Mouse (Mus musculus) adrenal gland, postnatal 14 days (tissue): ENCODE measurements around the gene Taf1d. TPM values are rescaled to one million over a fixed set of nuclear protein-coding genes. Genes with fewer than 3 reads are reported as not detected.
"Not testable (repeated sequence)": the region's sequence is repeated elsewhere in the genome, so short reads cannot be mapped to it uniquely, and the experiment has no call there.

Experiments
- DNase-seq: peaks from one replicate; pipeline ENCODE4 v3.0.0; 2021; ENCODE audit warnings: mixed read lengths
- total RNA-seq: library from RNA; stranded (reverse); gene quantifications from 2 replicates; pipeline ENCODE4 v1.2.3, GENCODE M21; 2021

Taf1d gene
- total RNA-seq, 1 experiment from 2014 or later, result 115 TPM

DNA sequence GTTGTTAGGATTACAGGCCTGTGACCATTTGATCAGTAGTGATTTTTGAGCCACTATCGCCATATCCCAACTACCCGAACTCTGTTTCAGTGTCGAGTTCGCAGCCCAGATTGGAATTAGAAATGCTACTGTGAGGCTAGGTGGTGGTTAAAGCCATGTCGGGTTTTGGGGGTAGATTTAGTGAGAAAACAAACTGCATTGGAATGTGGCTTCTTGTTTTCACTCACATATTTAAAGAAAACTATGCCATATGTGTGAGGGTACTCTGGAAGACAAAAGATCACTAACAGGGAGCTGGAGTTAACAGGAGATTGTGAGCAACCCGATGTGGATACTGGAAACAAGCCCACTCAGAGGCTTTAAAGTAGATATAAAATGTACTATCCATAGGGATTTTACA lies 1.2 kb downstream of the Taf1d start:
- DNase-seq, result no peak

- DNase-seq, result no peak
Observed at GRCm38 (mm10) chr9:15308254-15308653, 2.2 kb downstream of the Taf1d start.

- no peak for DNase-seq
Observed at GRCm38 (mm10) chr9:15309425-15309824, 3.4 kb downstream of the Taf1d start.

GRCm38 (mm10) chr9:15310179-15310578 lies 4.2 kb downstream of the Taf1d start:
- no peak for DNase-seq

GRCm38 (mm10) chr9:15312054-15312735 lies 6.2 kb downstream of the Taf1d start:
- no peak for DNase-seq

DNA sequence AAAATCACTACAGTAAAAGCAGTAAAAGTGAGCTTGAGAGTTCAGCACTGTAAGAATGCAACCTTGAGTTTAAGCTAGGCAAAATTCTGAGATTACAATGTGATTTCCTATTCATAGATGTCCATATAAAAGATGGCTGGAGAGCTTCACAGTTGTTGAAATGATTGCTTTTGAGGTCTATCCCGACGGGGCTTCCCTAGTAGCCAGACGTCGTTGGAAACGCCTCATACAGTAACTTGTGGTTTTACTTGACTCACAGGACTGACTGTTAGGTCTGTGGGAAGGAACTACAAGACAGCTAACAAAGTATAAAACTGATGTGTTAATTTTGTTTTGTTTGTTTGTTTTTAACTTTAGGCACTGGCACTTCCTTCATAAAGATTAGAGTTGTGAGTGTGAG lies 7.6 kb downstream of the Taf1d start:
- no peak for DNase-seq

- DNase-seq, result no peak
Observed at GRCm38 (mm10) chr9:15314619-15315018, 8.6 kb downstream of the Taf1d start.

GRCm38 (mm10) chr9:15316296-15316695 lies 10.3 kb downstream of the Taf1d start:
- DNase-seq, result not testable (repeated sequence)

DNA sequence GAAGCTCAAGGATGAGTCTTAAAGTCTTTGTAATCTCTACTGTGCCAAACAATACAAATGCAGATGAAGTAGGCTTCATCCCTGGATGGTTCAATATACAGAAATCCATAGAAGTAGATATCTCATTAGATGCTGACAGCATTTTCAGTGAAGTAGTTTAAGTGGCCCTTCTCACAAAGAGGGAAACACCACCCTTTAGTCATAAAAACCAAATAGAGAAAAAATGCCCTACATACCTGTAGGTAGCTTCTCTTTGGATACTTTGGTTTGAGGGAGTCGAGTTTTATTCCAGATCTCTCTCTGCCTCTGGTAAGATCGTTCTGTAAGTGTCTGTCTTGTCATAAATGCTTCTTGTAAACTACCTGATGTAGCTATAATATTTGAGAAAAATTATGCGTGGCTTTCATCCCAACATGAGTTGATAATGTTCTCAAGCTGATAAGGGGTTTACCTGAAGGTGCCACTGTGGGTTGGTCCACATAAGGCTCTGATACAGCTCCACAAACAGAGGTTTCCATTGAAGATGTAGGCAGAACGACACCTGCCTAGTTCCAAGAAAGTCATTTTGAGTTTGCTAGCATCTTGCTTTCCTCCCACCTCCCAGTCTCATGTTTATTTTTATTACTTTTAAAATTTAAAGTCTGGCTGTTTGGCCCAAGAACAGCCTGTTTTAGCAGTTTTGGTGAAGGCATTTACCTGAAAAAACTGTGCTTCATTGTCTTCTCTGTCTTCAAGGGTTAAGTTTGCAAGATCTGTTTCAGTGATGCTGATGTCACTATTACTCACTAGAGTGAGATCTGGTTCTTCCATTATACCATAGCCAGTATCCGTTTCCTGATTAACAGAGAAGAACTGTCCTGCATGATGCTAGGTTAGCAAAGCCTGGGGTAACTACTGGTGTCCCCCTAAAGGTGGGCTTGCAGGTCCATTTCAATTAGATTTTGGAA lies 11.5 kb downstream of the Taf1d start:
- no peak for DNase-seq

GRCm38 (mm10) chr9:15318170-15318742 lies 12.2 kb downstream of the Taf1d start:
- DNase-seq, result no peak

GRCm38 (mm10) chr9:15337776-15338175 lies 31.8 kb downstream of the Taf1d start:
- no peak for DNase-seq

- no peak for DNase-seq
Observed at GRCm38 (mm10) chr9:15349925-15350324, 43.9 kb downstream of the Taf1d start.

DNA sequence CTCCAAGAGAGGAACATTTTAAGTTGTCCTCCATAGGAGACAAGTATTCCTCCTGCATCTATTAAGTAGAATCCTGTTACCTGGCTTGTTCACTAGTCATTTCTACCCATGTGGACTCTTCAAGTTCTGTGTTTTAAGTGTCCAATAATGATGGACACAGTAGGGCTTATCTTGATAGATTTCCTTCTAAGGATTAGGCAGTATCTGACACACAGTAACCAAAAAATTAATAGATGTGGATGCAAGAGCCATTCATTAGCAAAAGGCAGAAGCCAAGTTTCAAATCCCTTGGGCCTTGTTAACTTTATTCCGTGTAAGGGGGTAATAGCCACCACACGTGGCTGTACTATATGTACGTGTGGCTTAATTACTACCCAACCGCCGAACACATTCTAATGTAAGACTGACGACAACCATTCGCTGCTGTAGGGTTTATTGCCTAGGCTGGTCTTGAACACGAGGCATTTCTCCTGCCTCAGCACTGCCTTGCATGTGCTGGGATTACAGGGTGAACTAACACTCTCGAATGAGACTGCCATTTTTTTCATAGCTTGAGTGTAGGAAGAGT lies 51.0 kb downstream of the Taf1d start:
- no peak for DNase-seq

- peak; percentile 99 for DNase-seq
Observed at GRCm38 (mm10) chr9:15357484-15358275, 51.7 kb downstream of the Taf1d start, which contains the start of gene Cep295. Gene Cep295 (minus strand): TSS chr9:15357788.

- DNase-seq, result no peak
Observed at GRCm38 (mm10) chr9:15364843-15365242, 58.8 kb downstream of the Taf1d start.

GRCm38 (mm10) chr9:15365856-15366255 lies 59.8 kb downstream of the Taf1d start:
- no peak for DNase-seq

DNA sequence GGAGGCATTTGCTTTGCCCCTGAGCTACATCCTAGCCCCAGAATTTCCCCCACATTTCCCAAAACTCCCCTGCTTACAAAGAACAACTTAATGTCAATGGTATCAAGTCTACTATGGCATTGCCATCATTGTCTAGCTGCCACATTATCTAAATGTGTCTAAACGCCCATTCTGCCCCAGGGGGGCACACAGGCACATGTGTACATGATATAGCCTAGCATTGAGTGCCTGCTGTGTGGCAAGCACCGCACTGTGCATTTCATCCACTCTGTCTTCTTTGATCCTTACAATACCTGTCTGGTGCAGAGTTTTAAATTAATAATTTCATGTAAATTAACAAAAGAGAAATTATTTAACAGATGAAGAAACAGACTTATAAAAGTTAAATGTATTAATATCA lies 60.2 kb downstream of the Taf1d start:
- DNase-seq, result no peak
